Mouse (Mus musculus) heart, adult 2 months (tissue): ENCODE results near the gene Usp28.

Experiments used
- CTCF ChIP-seq: fragments of 200-600 bp; IDR thresholded peaks from 2 replicates; pipeline ENCODE4 v1.8.1; 2022; ENCODE audit warnings: antibody characterized with exemption, mild to moderate bottlenecking, moderate library complexity
- EP300 ChIP-seq: fragments of 200-500 bp; IDR thresholded peaks from 2 replicates; pipeline ENCODE4 v1.6.1; 2011; ENCODE audit warnings: low read depth, low read length, control low read depth; ENCODE audit not compliant: insufficient read depth
- POLR2A ChIP-seq: fragments of 200-500 bp; IDR thresholded peaks from 2 replicates; pipeline ENCODE4 v1.6.1; 2011; ENCODE audit warnings: mild to moderate bottlenecking, low read depth, low read length, control low read depth; ENCODE audit not compliant: insufficient read depth

- TF ChIP-seq EP300 (0 out of 2 replicates have a peak, but pooled peaks have one; percentile 21), POLR2A (peak; percentile 64; the same call in 1 of the 2 replicates), CTCF (no peak)
These were observed 1.5 kb downstream of the Usp28 start for GRCm38 (mm10) chr9:48986616-48987141.
